Mouse (Mus musculus) kidney, embryonic 15.5 days (tissue): ENCODE data around the gene Casp9. TPM values are rescaled to one million over a fixed set of nuclear protein-coding genes. Genes with fewer than 3 reads are reported as not detected.

Experiments
- ATAC-seq: fragments of 200-750 bp; cut with Nextera tagmentation; replicated peaks from 2 replicates; pipeline ENCODE4 v1.8.0; 2017; ENCODE audit warnings: moderate TSS enrichment; ENCODE audit not compliant: low FRiP score
- H3K27ac ChIP-seq: fragments of 300-500 bp; sonication (generic); 2 replicates; pipeline ENCODE4 v1.5.1; 2015; ENCODE audit warnings: mild to moderate bottlenecking, inconsistent platforms
- H3K27me3 ChIP-seq: fragments of 300-500 bp; sonication (generic); 2 replicates; pipeline ENCODE4 v1.6.1; 2015; ENCODE audit warnings: inconsistent platforms
- H3K36me3 ChIP-seq: fragments of 300-500 bp; sonication (generic); 2 replicates; pipeline ENCODE4 v1.6.1; 2015; ENCODE audit warnings: inconsistent platforms
- H3K4me1 ChIP-seq: fragments of 300-500 bp; sonication (generic); 2 replicates; pipeline ENCODE4 v1.6.1; 2015; ENCODE audit warnings: inconsistent platforms
- H3K4me2 ChIP-seq: fragments of 300-500 bp; sonication (generic); 2 replicates; pipeline ENCODE4 v1.6.1; 2015; ENCODE audit warnings: moderate library complexity, mild to moderate bottlenecking, inconsistent platforms
- H3K4me3 ChIP-seq: fragments of 300-500 bp; sonication (generic); replicated peaks from 2 replicates; pipeline ENCODE4 v1.5.1; 2015; ENCODE audit warnings: mild to moderate bottlenecking, inconsistent platforms
- H3K9ac ChIP-seq: fragments of 300-500 bp; sonication (generic); 2 replicates; pipeline ENCODE4 v1.6.1; 2015; ENCODE audit warnings: mild to moderate bottlenecking, inconsistent platforms
- H3K9me3 ChIP-seq: fragments of 300-500 bp; sonication (generic); replicated peaks from 2 replicates; pipeline ENCODE4 v1.6.1; 2016; ENCODE audit warnings: inconsistent platforms
- WGBS: fragments of 180-500 bp; shearing (Covaris S2); methylation state at CpG from one replicate; pipeline ENCODE4 v1.1.7; 2015; ENCODE audit warnings: mixed read lengths; 5-methylcytosine and 5-hydroxymethylcytosine counted together
- polyA plus RNA-seq: library from polyadenylated mRNA; unstranded; fragments of >200 nt; fragmentation: Nextera tagmentation; extraction: Ambion mirVana; gene quantifications from 2 replicates; pipeline ENCODE4 v1.2.1, GENCODE M21; 2015

The Casp9 gene
- polyA plus RNA-seq, 1 experiment from 2014 or later: 23.7 TPM

GRCm38 (mm10) chr4:141859351-141859750, 65.9 kb downstream of the Casp9 start:
- Histone ChIP-seq H3K4me1 (0 out of 2 replicates have a peak, but pooled peaks cover 7% of the 10 kb centered on the region), H3K36me3 (peaks cover 40% of the 10 kb centered on the region), H3K4me3 (no peak overlapping the region), H3K9me3 (no peaks in the 10 kb centered on the region), H3K9ac (no peak overlapping the region), H3K4me2 (no peak overlapping the region), H3K27ac (no peak overlapping the region), H3K27me3 (no peaks in the 10 kb centered on the region)
- WGBS: 89% methylated on average over 14 of the region's 14 CpGs
- no peak for ATAC-seq

- no peak overlapping the region for H3K27ac ChIP-seq
- no peaks in the 10 kb centered on the region for H3K9me3 ChIP-seq
- ATAC-seq: no peak
- no peak overlapping the region for H3K9ac ChIP-seq
- no peaks in the 10 kb centered on the region for H3K27me3 ChIP-seq
- peaks cover 40% of the 10 kb centered on the region for H3K36me3 ChIP-seq
- H3K4me3 ChIP-seq: no peak overlapping the region
- H3K4me1 ChIP-seq: 0 out of 2 replicates have a peak, but pooled peaks cover 7% of the 10 kb centered on the region
- WGBS: 64% methylated on average over 19 of the region's 19 CpGs
- H3K4me2 ChIP-seq: no peak overlapping the region
Measured at GRCm38 (mm10) chr4:141860246-141860841, 66.9 kb downstream of the Casp9 start.

GRCm38 (mm10) chr4:141861591-141862295, 68.3 kb downstream of the Casp9 start:
- ATAC-seq: no peak
- Histone ChIP-seq H3K4me1 (peaks cover 10% of the 10 kb centered on the region), H3K4me2 (no peak overlapping the region), H3K36me3 (peaks cover 40% of the 10 kb centered on the region), H3K4me3 (no peak overlapping the region), H3K27ac (no peak overlapping the region), H3K27me3 (no peaks in the 10 kb centered on the region), H3K9ac (no peak overlapping the region), H3K9me3 (no peaks in the 10 kb centered on the region)
- 86% methylated on average over 17 of the region's 17 CpGs for WGBS

GRCm38 (mm10) chr4:141862867-141863266, 69.5 kb downstream of the Casp9 start:
- H3K4me2 ChIP-seq: no peak overlapping the region
- H3K27ac ChIP-seq: no peak overlapping the region
- peaks cover 18% of the 10 kb centered on the region for H3K4me1 ChIP-seq
- H3K27me3 ChIP-seq: no peaks in the 10 kb centered on the region
- ATAC-seq: no peak
- peaks cover 38% of the 10 kb centered on the region for H3K36me3 ChIP-seq
- 88% methylated on average over 5 of the region's 5 CpGs for WGBS
- no peak overlapping the region for H3K4me3 ChIP-seq
- H3K9ac ChIP-seq: no peak overlapping the region
- no peaks in the 10 kb centered on the region for H3K9me3 ChIP-seq

- Histone ChIP-seq H3K27me3 (no peaks in the 10 kb centered on the region), H3K9ac (no peak overlapping the region), H3K4me3 (no peak overlapping the region), H3K27ac (no peak overlapping the region), H3K36me3 (peaks cover 34% of the 10 kb centered on the region), H3K4me1 (peaks cover 20% of the 10 kb centered on the region), H3K9me3 (no peaks in the 10 kb centered on the region), H3K4me2 (no peak overlapping the region)
- whole genome bisulfite sequencing: 81% methylated on average over 7 of the region's 7 CpGs
- ATAC-seq: no peak
Measured at GRCm38 (mm10) chr4:141863726-141864280, 70.4 kb downstream of the Casp9 start.

GRCm38 (mm10) chr4:141864506-141864905, 71.1 kb downstream of the Casp9 start:
- H3K27ac ChIP-seq: no peak overlapping the region
- H3K4me3 ChIP-seq: no peak overlapping the region
- H3K9ac ChIP-seq: no peak overlapping the region
- H3K9me3 ChIP-seq: no peaks in the 10 kb centered on the region
- H3K36me3 ChIP-seq: peaks cover 27% of the 10 kb centered on the region
- 87% methylated on average over 8 of the region's 8 CpGs for WGBS
- no peak overlapping the region for H3K4me2 ChIP-seq
- no peaks in the 10 kb centered on the region for H3K27me3 ChIP-seq
- H3K4me1 ChIP-seq: peaks cover 20% of the 10 kb centered on the region
- no peak for ATAC-seq

- 88% methylated on average over 5 of the region's 5 CpGs for WGBS
- Histone ChIP-seq H3K4me3 (no peak overlapping the region), H3K27me3 (no peaks in the 10 kb centered on the region), H3K27ac (no peak overlapping the region), H3K9me3 (no peaks in the 10 kb centered on the region), H3K9ac (no peak overlapping the region), H3K4me1 (peaks cover 24% of the 10 kb centered on the region), H3K36me3 (peaks cover 22% of the 10 kb centered on the region), H3K4me2 (no peak overlapping the region)
- no peak for ATAC-seq
Measured at GRCm38 (mm10) chr4:141865006-141865405, 71.6 kb downstream of the Casp9 start.

Other genes starting within 250 kb of the Casp9 start
- 71.4 and 81.3 TPM in 2 replicates for gene Fblim1, start 187.5 kb upstream of the Casp9 start, polyA plus RNA-seq
- 2.7 and 3.1 TPM in 2 replicates for gene Tmem82, start 175.0 kb upstream of the Casp9 start, polyA plus RNA-seq
- gene Slc25a34, start 169.8 kb upstream of the Casp9 start, polyA plus RNA-seq: 0.27 and 0.49 TPM in 2 replicates
- gene Plekhm2, start 128.7 kb upstream of the Casp9 start, polyA plus RNA-seq: 4.7 and 6.8 TPM in 2 replicates
- not detected in 2 replicates for gene Rsc1a1, start 108.0 kb upstream of the Casp9 start, polyA plus RNA-seq
- 20.3 and 21.8 TPM in 2 replicates for gene Ddi2, start 70.2 kb upstream of the Casp9 start, polyA plus RNA-seq
- gene Agmat, start 46.9 kb upstream of the Casp9 start, polyA plus RNA-seq: 1.7 and 2.4 TPM in 2 replicates
- gene Dnajc16, start 2.7 kb upstream of the Casp9 start, polyA plus RNA-seq: 5.2 and 5.5 TPM in 2 replicates
- 0.19 TPM in 1 of 2 replicates, not detected in the other for gene Cela2a, start 32.5 kb downstream of the Casp9 start, polyA plus RNA-seq
- not detected in 2 replicates for gene Ctrc, start 52.7 kb downstream of the Casp9 start, polyA plus RNA-seq
- gene Efhd2, start 81.3 kb downstream of the Casp9 start, polyA plus RNA-seq: 53.9 and 56.7 TPM in 2 replicates
- 0.87 and 1.4 TPM in 2 replicates for gene Fhad1, start 221.5 kb downstream of the Casp9 start, polyA plus RNA-seq